Mouse (Mus musculus) bone marrow macrophage, adult 2 months (primary cell): ENCODE measurements around the gene Bbip1.

Experiments
- CTCF ChIP-seq: IDR thresholded peaks from 2 replicates; pipeline ENCODE4 v1.5.1; 2012; ENCODE audit warnings: low read depth, mild to moderate bottlenecking, low read length, moderate library complexity
- POLR2A ChIP-seq: IDR thresholded peaks from 2 replicates; pipeline ENCODE4 v1.6.1; 2012; ENCODE audit warnings: mild to moderate bottlenecking, low read depth, low read length, borderline replicate concordance

GRCm38 (mm10) chr19:53904833-53905480 lies 39.5 kb downstream of the Bbip1 start:
- TF ChIP-seq CTCF (no peak), POLR2A (no peak)
